Mouse (Mus musculus): ENCODE measurements around the gene Rpl23. TPM values are rescaled to one million over a fixed set of nuclear protein-coding genes. Genes with fewer than 3 reads are reported as not detected.
A peak's percentile ranks its signal among the peaks of the same experiment; 100 is the strongest.

Gene Rpl23
- polyA plus RNA-seq, 1 experiment from 2014 or later = 774 TPM

- Histone ChIP-seq H3K27me3 (ENCODE audit: control insufficient read depth, insufficient read depth, low read length) (no peaks in the 10 kb centered on the region), H3K36me3 (ENCODE audit: control insufficient read depth, insufficient read depth, low read length) (peaks cover 32% of the 10 kb centered on the region), H3K4me3 (ENCODE audit: low read depth, low read length) (no peak overlapping the region), H3K9ac (replicated peaks; ENCODE audit: low read depth, low read length) (no peak overlapping the region), H3K27ac (ENCODE audit: low read length) (no peak overlapping the region), H3K4me2 (replicated peaks; ENCODE audit: low read depth, low read length) (no peak overlapping the region), H3K4me1 (ENCODE audit: control insufficient read depth, insufficient read depth, low read length) (no peaks in the 10 kb centered on the region), H3K9me3 (ENCODE audit: control insufficient read depth, low read depth, low read length) (no peaks in the 10 kb centered on the region)
- ATAC-seq (ENCODE audit: insufficient number of reproducible peaks, insufficient read depth, low FRiP score, low read depth) = no peak
- WGBS = 89% methylated on average over 1 of the region's 1 CpGs
Measured at GRCm38 (mm10) chr11:97758125-97758524, 24.1 kb downstream of the Rpl23 start.

- H3K9ac ChIP-seq (replicated peaks; ENCODE audit: low read depth, low read length) = no peak overlapping the region
- H3K9me3 ChIP-seq (ENCODE audit: control insufficient read depth, low read depth, low read length) = no peaks in the 10 kb centered on the region
- H3K36me3 ChIP-seq (ENCODE audit: control insufficient read depth, insufficient read depth, low read length) = peaks cover 68% of the 10 kb centered on the region
- H3K4me3 ChIP-seq (ENCODE audit: low read depth, low read length) = no peak overlapping the region
- no peaks in the 10 kb centered on the region for H3K4me1 ChIP-seq (ENCODE audit: control insufficient read depth, insufficient read depth, low read length)
- H3K4me2 ChIP-seq (replicated peaks; ENCODE audit: low read depth, low read length) = no peak overlapping the region
- WGBS = 94% methylated on average over 8 of the region's 8 CpGs
- H3K27ac ChIP-seq (ENCODE audit: low read length) = no peak overlapping the region
- no peaks in the 10 kb centered on the region for H3K27me3 ChIP-seq (ENCODE audit: control insufficient read depth, insufficient read depth, low read length)
- no peak for ATAC-seq (ENCODE audit: insufficient number of reproducible peaks, insufficient read depth, low FRiP score, low read depth)
Measured at GRCm38 (mm10) chr11:97753277-97753676, 29.0 kb downstream of the Rpl23 start.

DNA sequence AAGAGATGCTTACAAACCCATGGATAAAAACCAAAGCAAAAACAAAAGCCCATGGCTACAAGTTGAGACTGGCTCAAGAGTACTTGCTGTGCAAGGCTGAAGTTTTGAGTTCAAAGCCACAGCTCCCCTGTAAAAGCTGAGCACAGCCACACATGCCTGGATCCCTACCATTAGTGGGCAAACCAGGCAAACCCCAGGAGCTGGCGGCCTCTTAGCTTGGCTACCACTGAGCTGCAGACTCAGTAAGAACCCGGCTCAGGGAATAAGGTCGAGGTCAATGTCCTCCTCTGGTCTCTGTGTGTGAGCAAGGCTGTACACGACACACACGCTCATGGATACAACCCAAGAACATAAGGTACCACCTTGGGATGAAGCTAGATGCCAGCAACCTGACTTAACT is 33.7 kb downstream of the Rpl23 start:
- Histone ChIP-seq H3K4me2 (replicated peaks; ENCODE audit: low read depth, low read length) (no peak overlapping the region), H3K27ac (ENCODE audit: low read length) (no peak overlapping the region), H3K4me3 (ENCODE audit: low read depth, low read length) (no peak overlapping the region), H3K9me3 (ENCODE audit: control insufficient read depth, low read depth, low read length) (no peaks in the 10 kb centered on the region), H3K27me3 (ENCODE audit: control insufficient read depth, insufficient read depth, low read length) (no peaks in the 10 kb centered on the region), H3K9ac (replicated peaks; ENCODE audit: low read depth, low read length) (no peak overlapping the region), H3K4me1 (ENCODE audit: control insufficient read depth, insufficient read depth, low read length) (peaks cover 3% of the 10 kb centered on the region; the same call in 1 of the 2 replicates), H3K36me3 (ENCODE audit: control insufficient read depth, insufficient read depth, low read length) (peaks cover 55% of the 10 kb centered on the region)
- 88% methylated on average over 5 of the region's 5 CpGs for WGBS
- no peak for ATAC-seq (ENCODE audit: insufficient number of reproducible peaks, insufficient read depth, low FRiP score, low read depth)

DNA sequence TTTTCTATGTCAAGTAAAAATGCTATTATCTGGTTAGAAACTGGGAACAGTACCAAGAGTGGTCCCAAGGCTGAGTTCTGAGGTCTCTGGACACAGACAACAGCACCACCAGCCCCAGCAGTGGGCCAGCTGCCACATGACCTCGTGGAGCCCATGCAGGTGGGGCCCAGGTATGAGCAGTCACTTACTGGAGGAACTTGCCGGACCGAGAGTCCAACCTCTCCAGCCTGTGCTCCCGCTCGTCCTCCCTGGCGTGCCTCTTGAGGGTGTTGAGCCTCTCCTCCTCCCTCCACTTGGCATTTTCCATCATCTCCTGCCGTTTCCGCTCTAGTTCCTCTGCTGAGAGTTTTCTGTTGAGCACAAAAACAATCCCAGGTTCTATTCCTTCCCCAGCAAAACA is 34.5 kb downstream of the Rpl23 start:
- H3K27ac ChIP-seq (ENCODE audit: low read length) = no peak overlapping the region
- H3K4me3 ChIP-seq (ENCODE audit: low read depth, low read length) = no peak overlapping the region
- no peak overlapping the region for H3K9ac ChIP-seq (replicated peaks; ENCODE audit: low read depth, low read length)
- 91% methylated on average over 8 of the region's 8 CpGs for WGBS
- peaks cover 10% of the 10 kb centered on the region; the same call in 1 of the 2 replicates for H3K4me1 ChIP-seq (ENCODE audit: control insufficient read depth, insufficient read depth, low read length)
- H3K36me3 ChIP-seq (ENCODE audit: control insufficient read depth, insufficient read depth, low read length) = peaks cover 49% of the 10 kb centered on the region
- H3K9me3 ChIP-seq (ENCODE audit: control insufficient read depth, low read depth, low read length) = no peaks in the 10 kb centered on the region
- no peak for ATAC-seq (ENCODE audit: insufficient number of reproducible peaks, insufficient read depth, low FRiP score, low read depth)
- no peaks in the 10 kb centered on the region for H3K27me3 ChIP-seq (ENCODE audit: control insufficient read depth, insufficient read depth, low read length)
- no peak overlapping the region for H3K4me2 ChIP-seq (replicated peaks; ENCODE audit: low read depth, low read length)

DNA sequence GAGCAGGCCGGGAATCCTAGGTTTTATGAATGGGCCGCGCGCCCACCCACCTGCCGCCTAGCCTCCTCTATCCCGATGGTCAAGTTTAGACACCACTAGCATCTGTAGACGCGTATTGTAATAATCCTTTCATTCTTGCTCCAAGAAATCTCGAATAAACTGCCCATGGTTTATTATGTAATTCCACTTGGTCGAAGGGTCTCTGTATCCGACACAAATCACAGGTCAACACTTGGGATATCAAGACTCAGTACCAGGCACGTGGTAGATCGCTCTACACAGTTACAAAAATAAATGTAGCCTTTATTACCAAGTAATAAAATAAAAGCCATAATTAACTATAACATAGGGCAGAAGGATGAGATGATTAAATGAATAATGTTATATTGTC is 36.9 kb downstream of the Rpl23 start:
- WGBS = 11% methylated on average over 13 of the region's 13 CpGs
- peak overlapping the region; percentile 44; the same call in 1 of the 2 replicates for H3K4me2 ChIP-seq (replicated peaks; ENCODE audit: low read depth, low read length)
- H3K4me3 ChIP-seq (ENCODE audit: low read depth, low read length) = peak overlapping the region; percentile 79
- no peaks in the 10 kb centered on the region for H3K9me3 ChIP-seq (ENCODE audit: control insufficient read depth, low read depth, low read length)
- no peak overlapping the region for H3K9ac ChIP-seq (replicated peaks; ENCODE audit: low read depth, low read length)
- no peaks in the 10 kb centered on the region for H3K27me3 ChIP-seq (ENCODE audit: control insufficient read depth, insufficient read depth, low read length)
- peaks cover 13% of the 10 kb centered on the region; the same call in 1 of the 2 replicates for H3K4me1 ChIP-seq (ENCODE audit: control insufficient read depth, insufficient read depth, low read length)
- peaks cover 27% of the 10 kb centered on the region for H3K36me3 ChIP-seq (ENCODE audit: control insufficient read depth, insufficient read depth, low read length)
- no peak for ATAC-seq (ENCODE audit: insufficient number of reproducible peaks, insufficient read depth, low FRiP score, low read depth)
- H3K27ac ChIP-seq (ENCODE audit: low read length) = no peak overlapping the region

DNA sequence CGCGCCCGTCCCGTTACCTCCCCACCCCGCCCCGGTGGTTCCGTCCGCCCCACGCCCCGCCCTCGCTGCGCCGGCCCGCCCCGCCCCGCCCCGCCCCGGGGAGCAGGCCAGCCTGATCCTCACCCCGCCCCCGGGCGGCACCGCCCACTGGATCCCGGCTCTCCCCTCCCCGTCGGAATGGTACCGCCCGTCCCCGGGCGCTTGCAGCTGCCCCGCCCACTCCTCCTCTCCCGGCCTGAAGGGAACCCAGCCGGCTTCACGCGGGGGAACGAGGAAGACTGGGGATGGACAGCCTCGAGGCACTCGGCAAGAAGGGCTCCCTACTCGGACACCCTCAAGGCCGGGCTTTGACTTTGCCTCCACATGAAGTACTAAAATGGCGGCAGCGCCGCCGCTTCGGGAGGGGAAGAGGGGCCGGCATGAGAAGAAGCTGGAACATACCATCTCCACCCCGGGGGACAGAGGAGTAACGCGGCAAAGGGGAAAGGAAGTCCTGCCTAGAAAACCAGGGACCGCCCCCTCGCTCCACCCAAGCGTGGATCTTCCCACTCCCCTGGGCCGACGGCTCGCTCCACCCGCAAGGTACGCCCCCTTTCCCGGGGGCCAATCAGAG is 37.4 kb downstream of the Rpl23 start:
- WGBS = under 1% methylated on average over 47 of the region's 57 CpGs
- ATAC-seq (ENCODE audit: insufficient number of reproducible peaks, insufficient read depth, low FRiP score, low read depth) = peak; percentile 96
- Histone ChIP-seq H3K36me3 (ENCODE audit: control insufficient read depth, insufficient read depth, low read length) (peaks cover 25% of the 10 kb centered on the region), H3K4me3 (ENCODE audit: low read depth, low read length) (peak overlapping the region; percentile 79), H3K27me3 (ENCODE audit: control insufficient read depth, insufficient read depth, low read length) (no peaks in the 10 kb centered on the region), H3K9me3 (ENCODE audit: control insufficient read depth, low read depth, low read length) (no peaks in the 10 kb centered on the region), H3K9ac (replicated peaks; ENCODE audit: low read depth, low read length) (peak overlapping the region; percentile 72), H3K4me2 (replicated peaks; ENCODE audit: low read depth, low read length) (peak overlapping the region; percentile 44; the same call in 1 of the 2 replicates), H3K27ac (ENCODE audit: low read length) (peak overlapping the region; percentile 93), H3K4me1 (ENCODE audit: control insufficient read depth, insufficient read depth, low read length) (peaks cover 13% of the 10 kb centered on the region; the same call in 1 of the 2 replicates)

GRCm38 (mm10) chr11:97744063-97744717 is 38.0 kb downstream of the Rpl23 start, which contains the start of gene Pip4k2b:
Gene Pip4k2b, minus strand, starts transcription at chr11:97744704.
- Histone ChIP-seq H3K9ac (replicated peaks; ENCODE audit: low read depth, low read length) (peak within 1 kb of the TSS; percentile 72), H3K9me3 (ENCODE audit: control insufficient read depth, low read depth, low read length) (no peaks in the 10 kb centered on the region), H3K27me3 (ENCODE audit: control insufficient read depth, insufficient read depth, low read length) (no peaks in the 10 kb centered on the region), H3K4me1 (ENCODE audit: control insufficient read depth, insufficient read depth, low read length) (peaks cover 13% of the 10 kb centered on the region; the same call in 1 of the 2 replicates), H3K36me3 (ENCODE audit: control insufficient read depth, insufficient read depth, low read length) (peaks cover 18% of the 10 kb centered on the region), H3K4me3 (ENCODE audit: low read depth, low read length) (peak within 1 kb of the TSS; percentile 79), H3K4me2 (replicated peaks; ENCODE audit: low read depth, low read length) (peak within 1 kb of the TSS; percentile 89), H3K27ac (ENCODE audit: low read length) (peak within 1 kb of the TSS; percentile 93)
- ATAC-seq (ENCODE audit: insufficient number of reproducible peaks, insufficient read depth, low FRiP score, low read depth) = peak; percentile 11; the same call in 1 of the 2 replicates
- under 1% methylated on average over 59 of the region's 63 CpGs for WGBS

- peak overlapping the region; percentile 72; the same call in 1 of the 2 replicates for H3K9ac ChIP-seq (replicated peaks; ENCODE audit: low read depth, low read length)
- peaks cover 13% of the 10 kb centered on the region; the same call in 1 of the 2 replicates for H3K4me1 ChIP-seq (ENCODE audit: control insufficient read depth, insufficient read depth, low read length)
- no peaks in the 10 kb centered on the region for H3K27me3 ChIP-seq (ENCODE audit: control insufficient read depth, insufficient read depth, low read length)
- peak overlapping the region; percentile 89 for H3K4me2 ChIP-seq (replicated peaks; ENCODE audit: low read depth, low read length)
- peak overlapping the region; percentile 81; the same call in 1 of the 2 replicates for H3K27ac ChIP-seq (ENCODE audit: low read length)
- ATAC-seq (ENCODE audit: insufficient number of reproducible peaks, insufficient read depth, low FRiP score, low read depth) = no peak
- H3K9me3 ChIP-seq (ENCODE audit: control insufficient read depth, low read depth, low read length) = no peaks in the 10 kb centered on the region
- H3K36me3 ChIP-seq (ENCODE audit: control insufficient read depth, insufficient read depth, low read length) = peaks cover 13% of the 10 kb centered on the region
- H3K4me3 ChIP-seq (ENCODE audit: low read depth, low read length) = peak overlapping the region; percentile 79
- WGBS = 20% methylated on average over 9 of the region's 9 CpGs
Measured at GRCm38 (mm10) chr11:97743423-97743822, 38.8 kb downstream of the Rpl23 start.
